Mouse (Mus musculus): ENCODE measurements around the gene Cherp.

DNA sequence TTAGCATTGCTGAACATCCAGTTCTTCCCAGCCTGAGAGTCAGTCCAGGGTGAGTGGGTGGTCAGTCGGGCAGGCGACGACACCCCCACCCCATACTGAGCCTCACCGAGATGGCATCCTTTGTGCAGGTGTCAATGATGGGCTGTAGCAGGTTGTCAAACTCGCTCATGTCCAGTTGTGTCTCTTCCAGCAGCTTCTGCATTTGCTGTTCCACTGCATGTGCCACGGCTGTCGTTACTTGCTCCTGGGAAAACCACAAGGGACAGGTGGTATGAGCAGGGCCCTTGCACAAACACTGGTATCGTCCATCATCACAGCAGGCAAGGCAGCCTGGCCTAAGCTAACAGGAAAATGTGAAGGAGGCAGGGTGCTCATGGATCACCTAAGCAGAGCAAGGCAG, 5.0 kb downstream of the Cherp start:
- TF ChIP-seq CTCF (IDR thresholded peaks at IDR 0.05; ENCODE audit: borderline replicate concordance, control insufficient read depth, extremely low read depth, insufficient read depth, low read length, poor library complexity) = no peak
- TF ChIP-seq POLR2A (IDR thresholded peaks at IDR 0.05; ENCODE audit: control insufficient read depth, extremely low read depth, insufficient read depth, low read length, poor library complexity) = no peak
